Mouse (Mus musculus): ENCODE measurements around the gene Stkld1. TPM values are rescaled to one million over a fixed set of nuclear protein-coding genes. Genes with fewer than 3 reads are reported as not detected.

The Stkld1 gene
- polyA plus RNA-seq, 1 experiment from 2014 or later: 0.10 TPM

- H3K9me3 ChIP-seq: no peaks in the 10 kb centered on the region
- H3K27me3 ChIP-seq: no peaks in the 10 kb centered on the region
- no peak overlapping the region for H3K9ac ChIP-seq
- H3K4me3 ChIP-seq: no peak overlapping the region
- no peak overlapping the region for H3K4me2 ChIP-seq
- H3K27ac ChIP-seq: no peak overlapping the region
- no peak for ATAC-seq (ENCODE audit: low FRiP score)
- H3K36me3 ChIP-seq: peaks cover 90% of the 10 kb centered on the region
- H3K4me1 ChIP-seq (replicated peaks): no peaks in the 10 kb centered on the region
- WGBS: 95% methylated on average over 8 of the region's 8 CpGs
Measured at GRCm38 (mm10) chr2:26952866-26953265, 19.0 kb downstream of the Stkld1 start.

DNA sequence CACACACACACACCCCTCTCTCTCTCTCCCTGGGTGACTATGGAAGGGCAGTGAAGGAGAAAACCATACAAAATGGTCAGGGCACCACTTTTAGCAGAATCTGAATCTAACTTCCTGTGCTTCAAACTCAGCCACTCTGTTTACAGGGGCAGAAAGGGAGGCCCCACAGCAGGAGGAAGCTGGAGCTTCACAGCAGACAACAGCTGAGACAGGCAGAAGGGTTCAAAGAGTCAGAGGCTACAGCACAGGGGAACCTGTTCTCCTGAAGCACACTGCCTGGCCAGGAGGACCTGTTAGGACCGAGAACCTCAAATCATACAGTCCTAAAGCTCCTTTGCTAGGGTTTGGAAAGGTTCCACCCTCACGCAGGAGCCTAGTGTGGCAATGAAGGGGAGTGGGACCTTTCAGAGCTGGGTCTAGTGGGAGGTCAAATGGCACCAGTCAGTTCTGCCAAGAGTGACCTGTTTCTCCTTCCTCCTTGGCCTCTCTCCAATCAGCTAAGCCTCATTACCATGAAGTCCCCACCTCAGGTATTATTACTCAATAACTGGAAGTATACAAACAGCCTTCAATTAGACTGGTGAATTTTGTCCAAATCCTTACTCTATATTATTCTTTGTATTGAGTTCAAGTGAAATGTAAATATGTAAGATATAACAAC lies 21.0 kb downstream of the Stkld1 start:
- ATAC-seq (ENCODE audit: low FRiP score): no peak
- Histone ChIP-seq H3K27me3 (no peaks in the 10 kb centered on the region), H3K4me3 (no peak overlapping the region), H3K4me1 (replicated peaks) (no peaks in the 10 kb centered on the region), H3K36me3 (peaks cover 94% of the 10 kb centered on the region), H3K9me3 (no peaks in the 10 kb centered on the region), H3K27ac (no peak overlapping the region), H3K4me2 (no peak overlapping the region), H3K9ac (no peak overlapping the region)
- WGBS: 96% methylated on average over 2 of the region's 2 CpGs

GRCm38 (mm10) chr2:26956811-26957487 lies 23.1 kb downstream of the Stkld1 start:
- 93% methylated on average over 12 of the region's 12 CpGs for WGBS

GRCm38 (mm10) chr2:26957488-26957859 lies 23.6 kb downstream of the Stkld1 start:
- H3K9me3 ChIP-seq: no peaks in the 10 kb centered on the region
- 100% methylated on average over 2 of the region's 2 CpGs for WGBS
- H3K9ac ChIP-seq: no peak overlapping the region
- peaks cover 20% of the 10 kb centered on the region for H3K4me1 ChIP-seq (replicated peaks)
- no peak overlapping the region for H3K4me3 ChIP-seq
- H3K4me2 ChIP-seq: no peak overlapping the region
- H3K36me3 ChIP-seq: peaks cover 88% of the 10 kb centered on the region
- H3K27ac ChIP-seq: no peak overlapping the region
- no peak for ATAC-seq (ENCODE audit: low FRiP score)
- H3K27me3 ChIP-seq: no peaks in the 10 kb centered on the region

More at GRCm38 (mm10) chr2:26956811-26957487, 23.1 kb downstream of the Stkld1 start:
- no peak overlapping the region for H3K4me3 ChIP-seq
- H3K4me1 ChIP-seq (replicated peaks): peaks cover 15% of the 10 kb centered on the region
- H3K27ac ChIP-seq: no peak overlapping the region
- no peaks in the 10 kb centered on the region for H3K27me3 ChIP-seq
- no peak overlapping the region for H3K9ac ChIP-seq
- H3K9me3 ChIP-seq: no peaks in the 10 kb centered on the region
- peaks cover 89% of the 10 kb centered on the region for H3K36me3 ChIP-seq
- no peak for ATAC-seq (ENCODE audit: low FRiP score)
- H3K4me2 ChIP-seq: no peak overlapping the region

GRCm38 (mm10) chr2:26960756-26961155 lies 26.9 kb downstream of the Stkld1 start:
- no peak overlapping the region for H3K27ac ChIP-seq
- no peak overlapping the region for H3K9ac ChIP-seq
- H3K4me2 ChIP-seq: no peak overlapping the region
- no peak overlapping the region for H3K4me3 ChIP-seq
- no peaks in the 10 kb centered on the region for H3K27me3 ChIP-seq
- H3K36me3 ChIP-seq: peaks cover 55% of the 10 kb centered on the region
- H3K9me3 ChIP-seq: no peaks in the 10 kb centered on the region
- 78% methylated on average over 4 of the region's 4 CpGs for WGBS
- ATAC-seq (ENCODE audit: low FRiP score): no peak
- peaks cover 36% of the 10 kb centered on the region for H3K4me1 ChIP-seq (replicated peaks)

DNA sequence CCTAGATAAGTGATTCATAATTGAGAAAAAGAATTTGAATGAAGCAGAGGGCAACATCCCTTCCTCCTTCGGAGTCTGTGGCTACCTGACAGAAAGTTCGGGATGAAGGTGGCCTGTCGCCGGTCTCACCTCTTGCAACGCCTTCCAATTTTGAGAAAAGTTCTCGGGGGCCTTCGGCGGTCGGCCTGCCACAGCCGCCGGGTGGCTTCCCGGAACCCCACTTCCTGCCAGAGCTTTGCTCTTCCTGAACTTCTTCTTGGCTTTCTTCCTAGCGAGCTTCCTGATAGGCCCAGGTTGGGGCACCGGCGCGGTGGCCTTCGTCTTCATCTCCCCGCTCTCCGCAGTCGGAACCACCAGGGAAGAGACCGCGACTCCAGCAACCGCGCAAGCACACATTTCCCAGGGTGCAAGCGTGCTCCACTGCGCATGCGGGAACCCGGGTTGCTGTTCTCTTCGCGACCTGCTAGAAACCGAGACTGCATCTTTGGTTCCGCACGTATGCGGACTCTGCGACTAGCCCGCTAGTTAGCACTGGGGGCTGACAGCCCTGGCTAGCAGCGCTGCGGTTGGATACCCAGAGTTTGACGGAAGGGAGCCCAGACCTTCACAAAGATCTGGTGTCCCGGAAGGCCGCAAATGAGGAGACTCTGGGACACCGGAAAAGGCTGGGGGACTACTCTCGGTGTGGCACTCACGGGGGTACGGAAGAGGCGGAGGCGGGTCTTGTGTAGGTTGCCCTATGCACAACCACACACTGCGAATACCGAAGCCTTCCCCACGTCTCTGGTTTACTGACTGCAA lies 30.3 kb downstream of the Stkld1 start, which contains the start of gene Rexo4:
Rexo4 (minus strand) TSS at position 464 of the 801 bp plus-strand sequence.
- peak within 1 kb of the TSS; percentile 58 for H3K4me3 ChIP-seq
- peak within 1 kb of the TSS; percentile 94 for H3K4me2 ChIP-seq
- peak within 1 kb of the TSS; percentile 80 for H3K9ac ChIP-seq
- ATAC-seq (ENCODE audit: low FRiP score): peak; percentile 98
- H3K9me3 ChIP-seq: no peaks in the 10 kb centered on the region
- WGBS: under 1% methylated on average over 50 of the region's 50 CpGs
- peak within 1 kb of the TSS; percentile 98 for H3K27ac ChIP-seq
- no peaks in the 10 kb centered on the region for H3K27me3 ChIP-seq
- peaks cover 24% of the 10 kb centered on the region for H3K36me3 ChIP-seq
- H3K4me1 ChIP-seq (replicated peaks): peaks cover 36% of the 10 kb centered on the region

GRCm38 (mm10) chr2:26964724-26965370 lies 31.0 kb downstream of the Stkld1 start:
- H3K4me2 ChIP-seq: peak overlapping the region; percentile 94
- ATAC-seq (ENCODE audit: low FRiP score): peak; percentile 55
- H3K4me1 ChIP-seq (replicated peaks): peaks cover 36% of the 10 kb centered on the region
- peak overlapping the region; percentile 80 for H3K9ac ChIP-seq
- peak overlapping the region; percentile 98 for H3K27ac ChIP-seq
- H3K27me3 ChIP-seq: no peaks in the 10 kb centered on the region
- H3K4me3 ChIP-seq: peak overlapping the region; percentile 58
- peaks cover 19% of the 10 kb centered on the region for H3K36me3 ChIP-seq
- WGBS: 15% methylated on average over 14 of the region's 14 CpGs
- H3K9me3 ChIP-seq: no peaks in the 10 kb centered on the region

- Histone ChIP-seq H3K4me1 (replicated peaks) (peaks cover 18% of the 10 kb centered on the region), H3K36me3 (0 out of 2 replicates have a peak, but pooled peaks cover 1% of the 10 kb centered on the region), H3K9ac (no peak overlapping the region), H3K4me3 (no peak overlapping the region), H3K9me3 (no peaks in the 10 kb centered on the region), H3K27me3 (no peaks in the 10 kb centered on the region), H3K27ac (no peak overlapping the region), H3K4me2 (no peak overlapping the region)
- 78% methylated on average over 2 of the region's 2 CpGs for WGBS
- ATAC-seq (ENCODE audit: low FRiP score): no peak
Measured at GRCm38 (mm10) chr2:26967262-26967661, 33.4 kb downstream of the Stkld1 start.

GRCm38 (mm10) chr2:26973116-26973515 lies 39.3 kb downstream of the Stkld1 start, which contains the start of gene Adamts13:
TSS of gene Adamts13 (plus strand) at chr2:26973416.
- no peak within 1 kb of the TSS for H3K9ac ChIP-seq
- H3K27me3 ChIP-seq: no peaks in the 10 kb centered on the region
- no peak for ATAC-seq (ENCODE audit: low FRiP score)
- no peaks in the 10 kb centered on the region for H3K9me3 ChIP-seq
- no peak within 1 kb of the TSS for H3K27ac ChIP-seq
- 73% methylated on average over 3 of the region's 3 CpGs for WGBS
- H3K36me3 ChIP-seq: no peaks in the 10 kb centered on the region
- H3K4me3 ChIP-seq: no peak within 1 kb of the TSS
- no peak within 1 kb of the TSS for H3K4me2 ChIP-seq
- H3K4me1 ChIP-seq (replicated peaks): no peaks in the 10 kb centered on the region

- no peaks in the 10 kb centered on the region for H3K36me3 ChIP-seq
Measured at GRCm38 (mm10) chr2:26973960-26974359, 40.1 kb downstream of the Stkld1 start.

DNA sequence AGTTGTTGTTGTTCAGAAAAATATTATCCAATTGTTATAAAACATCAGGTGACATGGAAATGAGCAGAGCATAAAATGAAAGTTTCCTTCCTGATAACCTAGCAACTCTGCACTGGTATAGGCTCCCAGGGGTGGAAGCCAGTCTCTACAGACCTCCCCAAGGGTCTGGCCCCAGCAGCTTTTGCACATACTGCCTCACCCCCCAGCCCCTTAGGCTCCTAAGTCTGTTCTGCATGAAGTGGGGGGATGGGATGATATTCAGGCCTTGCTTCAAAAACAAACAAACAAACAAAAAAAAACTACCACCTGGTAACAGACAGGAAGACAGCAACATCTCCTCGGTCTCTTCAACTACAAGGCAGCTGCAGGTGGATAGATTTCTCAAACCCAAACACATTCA lies 46.5 kb downstream of the Stkld1 start:
- Histone ChIP-seq H3K27ac (no peak overlapping the region), H3K4me3 (no peak overlapping the region), H3K4me1 (replicated peaks) (no peaks in the 10 kb centered on the region), H3K36me3 (no peaks in the 10 kb centered on the region), H3K4me2 (no peak overlapping the region), H3K9me3 (no peaks in the 10 kb centered on the region), H3K27me3 (0 out of 2 replicates have a peak, but pooled peaks cover 3% of the 10 kb centered on the region), H3K9ac (no peak overlapping the region)
- 75% methylated on average over 1 of the region's 1 CpGs for WGBS
- ATAC-seq (ENCODE audit: low FRiP score): no peak

More at GRCm38 (mm10) chr2:26973960-26974359, 40.1 kb downstream of the Stkld1 start:
- Histone ChIP-seq H3K4me2 (no peak overlapping the region), H3K27ac (no peak overlapping the region), H3K9ac (no peak overlapping the region), H3K9me3 (no peaks in the 10 kb centered on the region), H3K4me3 (no peak overlapping the region), H3K4me1 (replicated peaks) (no peaks in the 10 kb centered on the region), H3K27me3 (0 out of 2 replicates have a peak, but pooled peaks cover 3% of the 10 kb centered on the region)
- 58% methylated on average over 4 of the region's 4 CpGs for WGBS
- no peak for ATAC-seq (ENCODE audit: low FRiP score)

DNA sequence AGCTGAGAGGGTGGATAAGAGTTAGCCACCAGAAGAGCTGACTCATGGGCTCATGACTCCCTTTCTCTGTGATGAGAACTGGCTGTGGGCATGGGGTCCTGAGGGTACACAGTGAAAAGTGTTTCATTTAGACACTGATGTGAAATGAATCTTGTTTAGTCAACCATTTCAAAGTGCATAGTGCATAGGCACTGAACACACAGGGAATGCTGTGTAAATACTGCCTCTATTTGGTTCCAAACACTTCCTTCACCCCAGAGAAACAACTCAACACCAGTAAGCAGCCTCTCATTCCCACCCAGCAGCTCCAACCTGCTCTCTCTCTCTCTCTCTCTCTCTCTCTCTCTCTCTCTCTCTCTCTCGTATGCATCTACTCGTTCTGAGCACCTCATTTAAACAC lies 50.3 kb downstream of the Stkld1 start:
- Histone ChIP-seq H3K9ac (no peak overlapping the region), H3K9me3 (no peaks in the 10 kb centered on the region), H3K4me3 (no peak overlapping the region), H3K4me2 (no peak overlapping the region), H3K36me3 (no peaks in the 10 kb centered on the region), H3K4me1 (replicated peaks) (no peaks in the 10 kb centered on the region), H3K27ac (no peak overlapping the region), H3K27me3 (no peaks in the 10 kb centered on the region)
- 86% methylated on average over 2 of the region's 2 CpGs for WGBS
- ATAC-seq (ENCODE audit: low FRiP score): no peak
